Mouse (Mus musculus) thymus, adult 2 months (tissue): ENCODE measurements around the gene Add2.

Experiments used
- CTCF ChIP-seq: fragments of 200-500 bp; IDR thresholded peaks from 2 replicates; pipeline ENCODE4 v1.5.1; 2012; ENCODE audit warnings: mild to moderate bottlenecking, control low read depth, low read length, moderate library complexity, borderline replicate concordance; ENCODE audit not compliant: control insufficient read depth, poor library complexity, insufficient read depth; ENCODE audit errors: extremely low read depth
- POLR2A ChIP-seq: fragments of 200-500 bp; IDR thresholded peaks from 2 replicates; pipeline ENCODE4 v1.6.1; 2012; ENCODE audit warnings: mild to moderate bottlenecking, low read length, control low read depth, moderate library complexity; ENCODE audit not compliant: control insufficient read depth, poor library complexity, insufficient read depth; ENCODE audit errors: extremely low read depth

DNA sequence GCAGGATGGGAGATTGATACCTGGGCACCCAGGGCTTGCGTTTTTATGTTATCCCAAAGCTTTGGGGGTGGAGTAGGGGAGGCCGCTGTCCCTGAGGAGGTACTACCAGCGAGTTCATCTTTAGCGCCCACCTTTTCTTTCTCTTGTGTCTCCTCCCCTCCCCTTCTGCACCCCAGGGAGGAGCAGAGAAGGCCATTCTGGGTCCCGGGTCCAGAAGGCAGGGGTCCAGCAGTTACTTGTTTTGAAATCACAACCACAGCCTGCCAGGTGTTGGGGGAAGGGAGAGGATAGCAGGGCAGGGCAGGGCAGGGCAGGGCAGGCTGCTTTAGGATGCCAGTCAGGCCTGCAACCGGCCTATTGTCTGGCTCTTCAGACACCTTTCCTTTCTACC is 837 bp downstream of the Add2 start:
- TF ChIP-seq CTCF (no peak), POLR2A (no peak)
